Mouse (Mus musculus) limb, embryonic 13.5 days (tissue): ENCODE measurements around the gene Pim1. TPM values are rescaled to one million over a fixed set of nuclear protein-coding genes. Genes with fewer than 3 reads are reported as not detected.

Experiments used
- ATAC-seq: fragments of 200-750 bp; cut with Nextera tagmentation; 2 replicates; pipeline ENCODE4 v1.8.0; 2017; ENCODE audit warnings: low read depth, moderate number of reproducible peaks, moderate TSS enrichment; ENCODE audit not compliant: low FRiP score
- H3K27ac ChIP-seq: fragments of 300-500 bp; sonication (generic); 2 replicates; pipeline ENCODE4 v1.5.1; 2015; ENCODE audit warnings: inconsistent platforms, mild to moderate bottlenecking, moderate library complexity
- H3K27me3 ChIP-seq: fragments of 300-500 bp; sonication (generic); 2 replicates; pipeline ENCODE4 v1.6.1; 2015; ENCODE audit warnings: mild to moderate bottlenecking, inconsistent platforms
- H3K36me3 ChIP-seq: fragments of 300-500 bp; sonication (generic); 2 replicates; pipeline ENCODE4 v1.6.1; 2015; ENCODE audit warnings: inconsistent platforms, mild to moderate bottlenecking, moderate library complexity
- H3K4me1 ChIP-seq: fragments of 300-500 bp; sonication (generic); 2 replicates; pipeline ENCODE4 v1.6.1; 2015; ENCODE audit warnings: inconsistent platforms
- H3K4me2 ChIP-seq: fragments of 300-500 bp; sonication (generic); replicated peaks from 2 replicates; pipeline ENCODE4 v1.6.1; 2015; ENCODE audit warnings: inconsistent platforms, mild to moderate bottlenecking, moderate library complexity
- H3K4me3 ChIP-seq: fragments of 300-500 bp; sonication (generic); 2 replicates; pipeline ENCODE4 v1.5.1; 2015; ENCODE audit warnings: moderate library complexity, mild to moderate bottlenecking, inconsistent platforms
- H3K9ac ChIP-seq: fragments of 300-500 bp; sonication (generic); 2 replicates; pipeline ENCODE4 v1.6.1; 2015; ENCODE audit warnings: mild to moderate bottlenecking, inconsistent platforms
- H3K9me3 ChIP-seq: fragments of 300-500 bp; sonication (generic); 2 replicates; pipeline ENCODE4 v1.6.1; 2016; ENCODE audit warnings: inconsistent platforms
- WGBS: fragments of 180-500 bp; shearing (Covaris S2); methylation state at CpG from one replicate; pipeline ENCODE4 v1.1.7; 2015; 5-methylcytosine and 5-hydroxymethylcytosine counted together
- polyA plus RNA-seq: library from polyadenylated mRNA; unstranded; fragments of >200 nt; fragmentation: Nextera tagmentation; extraction: Ambion mirVana; gene quantifications from 2 replicates; pipeline ENCODE4 v1.2.1, GENCODE M21; 2015

Gene Pim1
- polyA plus RNA-seq, 1 experiment from 2014 or later, result 18.9 TPM

DNA sequence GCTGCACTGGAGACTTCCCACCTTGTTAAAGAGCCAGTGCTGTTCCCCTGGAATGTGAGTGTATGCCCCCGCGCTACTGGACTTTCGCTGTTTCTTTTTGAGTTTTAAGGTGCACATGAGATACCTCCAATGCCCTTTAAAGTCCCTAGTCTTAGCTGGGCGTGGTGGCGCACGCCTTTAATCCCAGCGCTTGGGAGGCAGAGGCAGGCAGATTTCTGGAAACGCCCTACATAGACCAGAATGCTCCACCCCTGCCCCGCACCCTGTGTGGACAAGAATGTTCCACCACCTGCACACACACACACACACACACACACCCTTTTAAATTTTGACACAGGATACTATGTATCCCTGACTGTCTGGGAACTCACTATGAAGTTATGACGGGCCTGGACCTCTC is 17.1 kb upstream of the Pim1 start:
- no peak overlapping the region for H3K9ac ChIP-seq
- no peak for ATAC-seq
- WGBS, result 94% methylated on average over 10 of the region's 10 CpGs

GRCm38 (mm10) chr17:29474036-29474435 is 16.5 kb upstream of the Pim1 start:
- Histone ChIP-seq H3K4me2 (no peak overlapping the region), H3K4me3 (no peak overlapping the region), H3K9me3 (no peaks in the 10 kb centered on the region; the same call in 1 of the 2 replicates), H3K36me3 (no peaks in the 10 kb centered on the region), H3K27me3 (no peaks in the 10 kb centered on the region), H3K27ac (no peak overlapping the region), H3K4me1 (peaks cover 11% of the 10 kb centered on the region), H3K9ac (no peak overlapping the region)
- 87% methylated on average over 2 of the region's 2 CpGs for WGBS
- ATAC-seq, result no peak

More for the DNA sequence above, 17.1 kb upstream of the Pim1 start:
- Histone ChIP-seq H3K27ac (no peak overlapping the region), H3K4me2 (no peak overlapping the region), H3K27me3 (no peaks in the 10 kb centered on the region), H3K4me1 (peaks cover 11% of the 10 kb centered on the region), H3K36me3 (no peaks in the 10 kb centered on the region), H3K4me3 (no peak overlapping the region), H3K9me3 (no peaks in the 10 kb centered on the region; the same call in 1 of the 2 replicates)

GRCm38 (mm10) chr17:29475142-29475541 is 15.4 kb upstream of the Pim1 start:
- Histone ChIP-seq H3K4me2 (no peak overlapping the region), H3K27me3 (no peaks in the 10 kb centered on the region), H3K4me1 (peaks cover 6% of the 10 kb centered on the region), H3K27ac (no peak overlapping the region), H3K9me3 (no peaks in the 10 kb centered on the region; the same call in 1 of the 2 replicates), H3K9ac (no peak overlapping the region), H3K36me3 (no peaks in the 10 kb centered on the region), H3K4me3 (no peak overlapping the region)
- no peak for ATAC-seq
- 94% methylated on average over 3 of the region's 3 CpGs for WGBS

- 84% methylated on average over 4 of the region's 4 CpGs for WGBS
- H3K9ac ChIP-seq, result no peak overlapping the region
- no peaks in the 10 kb centered on the region for H3K36me3 ChIP-seq
- H3K4me2 ChIP-seq, result no peak overlapping the region
- no peak for ATAC-seq
- no peaks in the 10 kb centered on the region for H3K4me1 ChIP-seq
- no peak overlapping the region for H3K27ac ChIP-seq
- no peaks in the 10 kb centered on the region; the same call in 1 of the 2 replicates for H3K9me3 ChIP-seq
- no peaks in the 10 kb centered on the region for H3K27me3 ChIP-seq
- no peak overlapping the region for H3K4me3 ChIP-seq
Measured at GRCm38 (mm10) chr17:29476461-29476860, 14.1 kb upstream of the Pim1 start.

- WGBS, result 90% methylated on average over 10 of the region's 10 CpGs
- Histone ChIP-seq H3K27ac (no peak overlapping the region), H3K4me1 (no peaks in the 10 kb centered on the region), H3K9me3 (0 out of 2 replicates have a peak, but pooled peaks cover 1% of the 10 kb centered on the region), H3K4me2 (no peak overlapping the region), H3K27me3 (no peaks in the 10 kb centered on the region), H3K4me3 (no peak overlapping the region), H3K36me3 (no peaks in the 10 kb centered on the region), H3K9ac (no peak overlapping the region)
- no peak for ATAC-seq
Measured at GRCm38 (mm10) chr17:29477357-29477756, 13.2 kb upstream of the Pim1 start.

- Histone ChIP-seq H3K4me1 (no peaks in the 10 kb centered on the region), H3K4me2 (no peak overlapping the region), H3K9me3 (0 out of 2 replicates have a peak, but pooled peaks cover 8% of the 10 kb centered on the region), H3K27me3 (no peaks in the 10 kb centered on the region), H3K27ac (no peak overlapping the region), H3K9ac (no peak overlapping the region), H3K4me3 (no peak overlapping the region), H3K36me3 (no peaks in the 10 kb centered on the region)
- WGBS, result 86% methylated on average over 4 of the region's 4 CpGs
- ATAC-seq, result no peak
Measured at GRCm38 (mm10) chr17:29478271-29478670, 12.3 kb upstream of the Pim1 start.

- Histone ChIP-seq H3K4me3 (no peak overlapping the region), H3K27me3 (no peaks in the 10 kb centered on the region), H3K27ac (no peak overlapping the region), H3K4me1 (no peaks in the 10 kb centered on the region), H3K36me3 (no peaks in the 10 kb centered on the region), H3K9ac (no peak overlapping the region), H3K4me2 (no peak overlapping the region), H3K9me3 (0 out of 2 replicates have a peak, but pooled peaks cover 8% of the 10 kb centered on the region)
- 84% methylated on average over 2 of the region's 2 CpGs for whole genome bisulfite sequencing
- ATAC-seq, result no peak
Measured at GRCm38 (mm10) chr17:29480256-29480655, 10.3 kb upstream of the Pim1 start.

GRCm38 (mm10) chr17:29482632-29483031 is 7.9 kb upstream of the Pim1 start:
- Histone ChIP-seq H3K27ac (no peak overlapping the region), H3K4me1 (no peaks in the 10 kb centered on the region), H3K27me3 (no peaks in the 10 kb centered on the region), H3K9me3 (0 out of 2 replicates have a peak, but pooled peaks cover 8% of the 10 kb centered on the region), H3K9ac (no peak overlapping the region), H3K4me2 (no peak overlapping the region), H3K36me3 (no peaks in the 10 kb centered on the region), H3K4me3 (no peak overlapping the region)
- no peak for ATAC-seq
- 93% methylated on average over 7 of the region's 7 CpGs for WGBS

GRCm38 (mm10) chr17:29483282-29483681 is 7.3 kb upstream of the Pim1 start:
- H3K4me1 ChIP-seq, result peaks cover under 1% of the 10 kb centered on the region; the same call in 1 of the 2 replicates
- H3K9me3 ChIP-seq, result 0 out of 2 replicates have a peak, but pooled peaks cover 8% of the 10 kb centered on the region
- no peak overlapping the region for H3K27ac ChIP-seq
- no peak for ATAC-seq
- no peak overlapping the region for H3K4me3 ChIP-seq
- WGBS, result 97% methylated on average over 2 of the region's 2 CpGs
- H3K9ac ChIP-seq, result no peak overlapping the region
- H3K36me3 ChIP-seq, result no peaks in the 10 kb centered on the region
- H3K4me2 ChIP-seq, result no peak overlapping the region
- H3K27me3 ChIP-seq, result no peaks in the 10 kb centered on the region

DNA sequence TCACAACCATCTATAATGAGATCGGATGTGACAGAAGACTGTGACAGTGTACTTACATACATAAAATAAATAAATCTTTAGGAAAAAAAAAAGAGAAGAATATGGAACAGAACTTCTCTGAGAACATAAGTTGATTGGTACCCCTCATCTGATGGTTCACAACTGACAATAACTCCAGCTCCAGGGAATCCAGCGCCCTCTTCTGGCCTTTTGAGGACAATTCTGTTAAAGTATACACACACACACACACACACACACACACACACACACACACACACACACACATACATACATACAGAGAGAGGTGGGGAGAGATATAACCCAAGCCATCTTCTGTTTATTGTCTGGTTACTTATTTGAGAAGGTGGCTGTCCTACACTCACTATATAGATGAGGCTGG is 6.1 kb upstream of the Pim1 start:
- 93% methylated on average over 2 of the region's 2 CpGs for WGBS
- Histone ChIP-seq H3K4me3 (no peak overlapping the region), H3K4me1 (peaks cover 12% of the 10 kb centered on the region), H3K9me3 (0 out of 2 replicates have a peak, but pooled peaks cover 8% of the 10 kb centered on the region), H3K9ac (no peak overlapping the region), H3K27ac (no peak overlapping the region), H3K4me2 (no peak overlapping the region), H3K36me3 (no peaks in the 10 kb centered on the region), H3K27me3 (no peaks in the 10 kb centered on the region)
- ATAC-seq, result no peak

DNA sequence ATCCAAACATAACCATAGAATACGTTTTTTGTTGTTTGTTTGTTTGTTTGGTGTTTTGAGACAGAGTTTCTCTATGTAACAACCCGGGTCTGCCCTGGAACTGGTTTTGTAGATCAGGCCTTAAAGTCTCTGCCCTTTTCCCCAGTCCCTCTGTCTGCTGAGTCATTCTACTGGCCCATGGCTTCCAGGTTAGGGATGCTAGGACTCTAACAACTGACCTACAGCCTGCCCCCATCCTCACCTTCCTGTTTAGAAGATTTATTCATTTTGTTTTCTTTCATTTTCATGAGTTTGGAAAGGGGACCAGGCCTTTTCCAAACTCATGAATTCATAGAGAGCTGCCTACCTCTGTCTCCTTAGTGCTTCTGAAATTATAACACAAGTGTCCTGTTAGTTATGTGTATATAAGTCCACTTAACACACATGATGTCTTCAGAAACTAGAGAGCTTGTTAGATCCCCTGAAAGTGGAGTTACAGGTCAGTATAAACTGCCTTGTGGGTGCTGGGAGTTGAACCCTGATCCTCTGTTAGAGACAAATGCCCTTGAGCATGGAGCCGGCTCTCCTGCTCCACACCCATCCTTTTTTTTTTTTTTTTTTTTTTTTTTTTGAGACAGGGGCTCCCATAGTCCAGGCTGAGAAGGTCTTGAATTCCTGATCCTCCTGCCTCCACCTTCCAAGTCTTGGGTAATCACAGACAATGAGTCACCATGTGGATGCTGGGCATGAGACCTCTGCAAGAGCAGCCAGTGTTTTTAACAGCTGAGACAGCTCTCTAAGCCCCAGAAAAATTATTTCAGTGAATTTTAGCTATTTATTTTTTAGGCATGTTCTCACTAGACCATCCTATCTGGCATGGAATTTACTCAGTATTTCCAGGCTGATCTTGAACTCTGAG is 5.0 kb upstream of the Pim1 start:
- Histone ChIP-seq H3K4me1 (peaks cover 14% of the 10 kb centered on the region), H3K4me3 (no peak overlapping the region), H3K27ac (no peak overlapping the region), H3K27me3 (no peaks in the 10 kb centered on the region), H3K9ac (no peak overlapping the region), H3K4me2 (no peak overlapping the region), H3K9me3 (0 out of 2 replicates have a peak, but pooled peaks cover 8% of the 10 kb centered on the region), H3K36me3 (no peaks in the 10 kb centered on the region)
- 76% methylated on average over 3 of the region's 3 CpGs for WGBS
- ATAC-seq, result no peak

- Histone ChIP-seq H3K27me3 (no peaks in the 10 kb centered on the region), H3K4me2 (peak overlapping the region; percentile 82; the same call in 1 of the 2 replicates), H3K9ac (0 out of 2 replicates have a peak overlapping the region, but pooled peaks have one; percentile 82), H3K4me1 (peaks cover 20% of the 10 kb centered on the region), H3K9me3 (no peaks in the 10 kb centered on the region), H3K27ac (peak overlapping the region; percentile 96), H3K4me3 (no peak overlapping the region), H3K36me3 (peaks cover 2% of the 10 kb centered on the region)
- no peak for ATAC-seq
- 79% methylated on average over 8 of the region's 8 CpGs for WGBS
Measured at GRCm38 (mm10) chr17:29488257-29488977, 2.1 kb upstream of the Pim1 start.
